Mouse (Mus musculus) adrenal gland, adult (tissue): ENCODE results near the gene Gm9767.

Experiments
- DNase-seq, 2 experiments: peaks; one replicate each; pipeline ENCODE4 v3.0.0; 2022 to 2023; ENCODE audit warnings: low spot score in 1 of 2; ENCODE audit not compliant: inconsistent age in 2 of 2

Gm9767 gene

GRCm38 (mm10) chr10:26077671-26078481 is at the start of gene Gm9767:
Gene Gm9767 (plus strand): TSS chr10:26078255.
- peak; percentile 62 to 83 for DNase-seq

GRCm38 (mm10) chr10:26034931-26035330 is 43.1 kb upstream of the Gm9767 start:
- peak in 1 of 2 experiments; percentile 35 for DNase-seq

- no peak for DNase-seq
Observed at GRCm38 (mm10) chr10:26051177-26051576, 26.9 kb upstream of the Gm9767 start.

- DNase-seq, result peak in 1 of 2 experiments; percentile 29
Observed at GRCm38 (mm10) chr10:26059662-26060307, 18.3 kb upstream of the Gm9767 start.

- DNase-seq, result no peak
Observed at GRCm38 (mm10) chr10:26063071-26063470, 15.0 kb upstream of the Gm9767 start.

GRCm38 (mm10) chr10:26071986-26072385 is 6.1 kb upstream of the Gm9767 start:
- peak; percentile 54 to 66 for DNase-seq

GRCm38 (mm10) chr10:26076949-26077348 is 1.1 kb upstream of the Gm9767 start:
- peak in 1 of 2 experiments; percentile 70 for DNase-seq

- peak; percentile 81 to 91 for DNase-seq
Observed at GRCm38 (mm10) chr10:26078521-26079142, 577 bp downstream of the Gm9767 start, which contains the start of gene Tmem200a. Gene Tmem200a (minus strand): TSS chr10:26079052.

- no peak for DNase-seq
Observed at GRCm38 (mm10) chr10:26079678-26080077, 1.6 kb downstream of the Gm9767 start.

- peak in 1 of 2 experiments; percentile 47 for DNase-seq
Observed at GRCm38 (mm10) chr10:26082081-26082480, 4.0 kb downstream of the Gm9767 start.

- no peak for DNase-seq
Observed at GRCm38 (mm10) chr10:26103330-26103982, 25.4 kb downstream of the Gm9767 start.

- no peak for DNase-seq
Observed at GRCm38 (mm10) chr10:26114409-26114808, 36.4 kb downstream of the Gm9767 start.

- DNase-seq, result no peak
Observed at GRCm38 (mm10) chr10:26119067-26119821, 41.2 kb downstream of the Gm9767 start.

- no peak for DNase-seq
Observed at GRCm38 (mm10) chr10:26119822-26120183, 41.7 kb downstream of the Gm9767 start.
